Mouse (Mus musculus) urinary bladder, adult 18-20 months (tissue): ENCODE data around the gene Wdr26.

Experiments used
- DNase-seq, 2 experiments: peaks; one replicate each; pipeline ENCODE4 v3.0.0; 2022; ENCODE audit warnings: low spot score in 2 of 2, mixed read lengths in 2 of 2

The Wdr26 gene

DNA sequence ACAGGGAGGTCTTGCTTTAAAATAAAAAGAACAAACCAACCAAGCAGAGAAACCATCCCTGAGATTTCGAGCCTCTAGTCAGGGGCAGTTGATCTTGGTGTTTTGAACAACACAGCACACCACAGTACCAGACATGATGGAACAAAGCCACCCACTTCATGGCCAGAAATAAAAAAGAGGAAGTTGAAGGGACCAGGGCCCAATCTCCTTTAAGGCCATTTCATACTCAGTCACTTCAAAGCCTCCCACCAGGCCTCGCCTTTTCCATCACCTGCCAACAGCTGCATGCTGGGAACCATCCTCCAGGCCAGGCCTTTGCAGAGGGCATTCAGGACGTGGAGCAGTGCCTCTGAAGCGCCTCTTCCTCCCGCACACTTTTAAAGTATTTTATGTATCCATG, 25.5 kb upstream of the Wdr26 start:
- DNase-seq = no peak

GRCm38 (mm10) chr1:181234326-181235035, 22.7 kb upstream of the Wdr26 start:
- DNase-seq = peak in 1 of 2 experiments; percentile 37

GRCm38 (mm10) chr1:181233734-181234133, 21.9 kb upstream of the Wdr26 start:
- no peak for DNase-seq

GRCm38 (mm10) chr1:181232307-181233027, 20.7 kb upstream of the Wdr26 start:
- DNase-seq = peak; percentile 68 to 73

DNA sequence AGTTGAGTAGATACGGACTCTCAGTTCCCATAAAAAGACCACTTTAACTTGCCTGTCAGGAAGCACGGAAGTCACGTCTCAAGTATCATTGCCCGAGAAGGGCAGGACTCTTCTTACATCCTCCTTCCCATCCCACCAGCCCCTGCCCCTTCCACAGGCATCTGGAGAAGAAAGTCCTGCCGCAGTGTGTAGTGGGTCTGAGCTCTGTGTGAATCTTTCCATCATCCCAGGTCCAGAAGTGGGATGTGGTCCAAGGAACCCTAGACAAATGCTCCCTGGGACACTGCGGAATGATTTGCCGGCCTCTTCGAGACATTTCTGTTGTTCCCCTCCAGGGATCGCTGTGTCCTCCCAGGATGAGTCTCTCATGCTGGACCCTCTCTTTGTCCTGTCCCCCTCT, 20.0 kb upstream of the Wdr26 start:
- DNase-seq = no peak

DNA sequence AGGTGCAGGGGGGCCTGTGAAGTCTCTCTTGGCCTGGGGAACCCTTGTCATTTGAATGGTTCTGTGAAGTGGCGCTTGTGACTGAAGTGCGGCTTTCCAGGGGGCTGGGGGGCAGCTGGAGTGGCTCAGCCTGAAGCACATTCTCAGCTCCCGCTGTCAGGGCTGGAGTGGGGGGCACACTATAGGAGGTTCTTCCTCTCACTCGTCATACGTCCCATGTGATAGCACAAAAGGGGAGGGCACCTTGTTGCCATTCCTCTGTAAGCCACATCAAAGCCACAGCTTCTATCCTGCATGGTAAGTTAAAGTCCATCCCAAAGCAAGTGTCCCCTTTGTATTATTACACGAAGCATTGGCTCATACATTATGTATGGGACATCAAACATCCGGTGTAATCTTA, 19.5 kb upstream of the Wdr26 start:
- no peak for DNase-seq

GRCm38 (mm10) chr1:181230731-181231148, 18.9 kb upstream of the Wdr26 start:
- DNase-seq = peak in 1 of 2 experiments; percentile 61

DNA sequence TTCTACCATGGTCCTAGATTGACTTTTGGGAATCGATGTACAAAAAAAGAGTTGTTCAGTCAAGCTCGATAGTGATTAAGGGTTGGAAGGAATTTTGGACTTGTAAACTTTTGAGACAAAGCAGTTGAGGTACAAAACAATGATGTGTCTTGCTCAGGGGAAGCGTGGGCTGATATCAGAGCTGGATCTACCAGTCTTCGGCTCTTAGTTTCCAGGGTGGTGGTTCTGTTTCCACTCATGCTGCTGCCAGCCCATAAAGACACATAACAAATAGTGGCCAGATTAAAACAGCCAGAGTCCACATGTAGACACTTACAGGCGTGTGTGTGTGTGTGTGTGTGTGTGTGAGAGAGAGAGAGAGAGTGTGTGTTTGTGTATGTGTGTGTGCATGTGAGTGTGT, 17.2 kb upstream of the Wdr26 start:
- DNase-seq = no peak

GRCm38 (mm10) chr1:181228591-181228990, 16.8 kb upstream of the Wdr26 start:
- no peak for DNase-seq

- no peak for DNase-seq
Measured at GRCm38 (mm10) chr1:181227804-181228203, 16.0 kb upstream of the Wdr26 start.

GRCm38 (mm10) chr1:181226850-181227249, 15.0 kb upstream of the Wdr26 start:
- DNase-seq = peak in 1 of 2 experiments; percentile 25

GRCm38 (mm10) chr1:181225281-181225680, 13.5 kb upstream of the Wdr26 start:
- no peak for DNase-seq

DNA sequence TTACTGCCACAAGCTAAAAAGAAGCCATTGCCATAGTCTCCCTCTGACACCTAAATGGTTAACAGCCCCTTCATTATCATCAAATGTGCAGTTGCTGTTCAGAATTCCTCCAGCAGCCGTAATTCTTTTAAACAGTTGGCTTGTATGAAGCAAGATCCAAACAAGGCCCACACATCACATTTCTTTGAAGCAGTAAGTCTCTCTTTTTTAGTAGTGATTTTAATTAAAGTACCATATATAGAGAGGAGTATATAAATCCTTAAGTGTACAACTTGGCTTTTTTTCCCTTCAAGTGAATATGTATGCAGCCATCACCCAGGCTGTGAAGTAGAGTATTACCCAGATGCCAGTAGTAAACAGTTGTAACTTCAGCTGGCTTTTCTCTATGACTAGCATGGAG, 10.2 kb upstream of the Wdr26 start:
- no peak for DNase-seq

- no peak for DNase-seq
Measured at GRCm38 (mm10) chr1:181216315-181216714, 4.5 kb upstream of the Wdr26 start.

DNA sequence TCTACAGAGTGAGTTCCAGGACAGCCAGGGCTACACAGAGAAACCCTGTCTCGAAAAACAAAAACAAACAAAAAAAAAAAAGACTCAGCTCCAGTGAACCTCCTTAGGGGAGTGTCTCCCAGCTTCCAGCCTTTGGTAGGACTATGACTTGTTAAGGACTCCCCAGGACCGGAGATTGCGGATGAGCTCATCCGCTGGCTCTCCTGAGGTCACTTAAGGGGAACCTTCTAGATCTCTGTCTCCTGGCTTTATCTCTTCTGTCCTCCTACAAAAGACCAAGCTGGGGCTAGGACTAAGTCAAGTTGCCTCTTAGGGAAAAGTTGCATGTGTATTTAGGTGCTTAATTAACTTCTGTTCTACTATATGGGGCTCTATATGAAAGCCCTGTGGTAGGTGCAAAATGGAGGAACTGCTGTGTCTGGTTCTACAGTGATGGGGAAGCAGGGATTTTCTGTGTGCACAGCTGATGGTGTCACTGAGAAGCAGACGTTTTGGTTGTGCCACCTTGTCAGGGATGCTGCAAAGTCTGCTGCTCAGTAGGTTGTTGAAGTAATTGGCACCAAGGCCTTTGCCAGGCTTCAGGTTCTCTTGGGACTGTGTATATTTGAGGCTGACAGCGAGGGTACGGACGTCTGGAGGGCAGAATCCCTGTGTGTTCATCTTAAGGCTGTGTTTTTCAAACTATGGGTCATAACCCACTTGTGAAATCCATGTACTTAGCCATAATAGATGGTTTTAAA, 2.7 kb upstream of the Wdr26 start:
- no peak for DNase-seq

GRCm38 (mm10) chr1:181211403-181211919, 340 bp downstream of the Wdr26 start:
- DNase-seq = peak in 1 of 2 experiments; percentile 31

DNA sequence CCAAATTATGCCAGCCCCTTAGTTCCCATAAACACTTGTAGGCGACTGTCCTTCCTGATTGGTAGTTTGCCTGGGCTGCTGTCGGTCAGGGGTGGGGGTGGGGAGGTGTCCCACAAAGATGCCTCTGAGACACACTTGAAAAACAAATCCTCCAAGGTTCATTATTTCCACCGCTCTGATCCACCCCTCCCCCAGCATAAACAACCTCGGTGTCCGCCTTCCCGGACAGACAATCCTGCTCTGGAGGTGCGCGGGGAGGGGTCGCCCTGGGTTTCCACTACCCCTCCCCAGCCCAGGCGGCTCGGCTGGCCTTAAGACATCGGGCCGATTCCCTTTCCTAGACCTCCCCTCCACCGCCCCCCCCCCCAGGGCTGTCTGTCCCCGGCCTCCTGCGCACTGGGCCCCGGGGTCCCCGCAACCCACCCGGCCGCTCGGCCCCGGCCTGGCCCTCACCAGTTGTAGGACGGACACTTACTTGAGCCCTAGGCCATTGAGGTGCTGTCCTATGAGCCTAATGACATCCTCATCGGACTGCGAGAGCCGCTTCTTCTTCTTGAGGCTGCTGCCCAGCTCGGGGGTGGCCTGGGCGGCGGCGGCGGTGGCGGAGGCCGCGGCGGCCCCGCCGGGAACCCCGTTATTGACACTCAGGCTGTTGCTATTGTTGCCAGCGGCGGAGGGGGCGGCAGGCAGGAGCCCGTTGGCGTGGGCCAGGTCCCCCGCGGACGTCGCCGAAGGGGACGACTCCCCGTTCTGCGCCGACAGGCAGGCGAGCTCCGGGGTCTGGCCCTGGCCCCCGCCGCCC, 999 bp downstream of the Wdr26 start:
- peak in 1 of 2 experiments; percentile 38 for DNase-seq

- no peak for DNase-seq
Measured at GRCm38 (mm10) chr1:181210147-181210546, 1.7 kb downstream of the Wdr26 start.

GRCm38 (mm10) chr1:181199446-181199845, 12.4 kb downstream of the Wdr26 start:
- DNase-seq = no peak

DNA sequence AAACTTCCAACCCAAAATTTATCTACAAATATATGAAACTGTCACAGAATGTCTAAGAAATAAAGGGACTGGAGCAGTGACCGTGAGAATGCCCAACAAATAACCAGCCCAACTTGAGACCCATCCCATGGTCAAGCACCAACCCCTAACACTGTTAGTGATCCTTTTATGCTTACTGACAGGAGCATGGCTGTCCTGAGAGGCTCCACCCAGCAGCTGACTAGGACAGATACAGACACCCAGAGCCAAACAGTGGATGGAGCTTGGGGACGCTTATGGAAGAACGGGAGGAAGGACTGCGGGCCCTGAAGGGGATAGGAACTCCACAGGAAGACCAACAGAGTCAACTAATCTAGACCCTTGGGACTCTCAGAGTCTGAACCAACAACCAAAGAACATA, 22.9 kb downstream of the Wdr26 start:
- DNase-seq = no peak

GRCm38 (mm10) chr1:181170210-181170609, 41.6 kb downstream of the Wdr26 start:
- DNase-seq = no peak
